Mouse (Mus musculus) lung, postnatal 4 days (tissue): ENCODE measurements around the gene Aknad1.
A peak's percentile ranks its signal among the peaks of the same experiment; 100 is the strongest.

ENCODE experiments used
- DNase-seq, 2 experiments: peaks; one replicate each; pipeline ENCODE4 v3.0.0; 2021

Gene Aknad1

GRCm38 (mm10) chr3:108739045-108739708 lies at the start of gene Aknad1:
Aknad1 (plus strand) TSS chr3:108739658.
- DNase-seq: no peak

- no peak for DNase-seq
Observed at GRCm38 (mm10) chr3:108689979-108690378, 49.5 kb upstream of the Aknad1 start.

DNA sequence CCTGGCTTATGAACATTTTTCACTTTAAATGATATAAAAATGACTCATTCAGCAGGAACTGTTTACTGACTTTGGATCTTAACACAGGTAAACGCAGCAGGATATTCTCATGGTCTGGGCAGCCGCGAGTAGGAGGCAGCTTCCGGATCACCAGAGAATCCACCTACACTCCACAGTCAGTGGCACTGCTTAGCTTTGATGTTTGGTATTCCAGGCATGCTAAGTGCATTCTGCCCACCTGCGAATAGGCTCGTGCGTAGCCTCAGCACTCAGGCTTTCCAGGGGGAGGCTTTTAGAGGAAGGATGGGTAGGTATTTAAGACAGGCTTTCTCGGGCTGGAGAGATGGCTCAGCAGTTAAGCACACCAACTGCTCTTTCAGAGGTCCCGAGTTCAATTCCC lies 45.1 kb upstream of the Aknad1 start:
- DNase-seq: peak in 1 of 2 experiments; percentile 63

- no peak for DNase-seq
Observed at GRCm38 (mm10) chr3:108698662-108699061, 40.8 kb upstream of the Aknad1 start.

DNA sequence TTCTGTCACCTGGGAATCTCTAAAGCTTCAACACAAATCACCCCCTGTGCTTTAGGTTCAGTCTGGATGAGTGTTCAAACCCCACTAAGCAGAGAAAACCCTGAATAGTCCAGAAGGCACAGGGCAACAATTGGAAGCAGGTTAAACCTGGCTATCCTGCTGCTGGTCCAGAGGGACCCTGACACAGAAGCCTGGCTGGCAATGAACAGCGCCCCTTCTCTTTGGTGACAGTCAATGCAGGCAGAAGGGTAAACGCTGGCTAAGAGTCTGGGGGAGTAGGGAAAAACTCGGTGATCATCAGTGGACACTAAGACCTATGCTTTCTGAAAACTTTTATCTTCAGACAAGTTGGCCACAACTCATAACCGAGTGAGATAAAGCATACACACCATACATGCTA lies 39.7 kb upstream of the Aknad1 start:
- DNase-seq: no peak

DNA sequence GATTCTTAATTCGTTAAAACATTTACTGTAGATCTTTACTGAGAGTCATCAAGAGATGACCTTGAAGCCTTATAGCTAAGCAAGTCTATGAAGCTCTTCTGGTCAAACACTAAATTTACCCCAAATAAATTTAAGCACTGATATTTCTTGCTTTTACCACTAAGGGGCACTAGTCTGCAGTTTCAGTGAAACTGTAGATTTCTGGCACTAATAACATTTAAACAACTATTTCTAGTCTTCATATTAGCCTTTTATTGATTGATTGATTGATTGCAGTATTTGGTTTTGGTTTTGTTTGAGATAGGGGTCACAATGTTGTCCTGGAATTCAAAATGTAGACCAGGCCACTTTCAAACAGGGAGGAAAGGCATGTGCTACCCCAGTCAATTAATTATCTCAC lies 38.2 kb upstream of the Aknad1 start:
- DNase-seq: no peak

DNA sequence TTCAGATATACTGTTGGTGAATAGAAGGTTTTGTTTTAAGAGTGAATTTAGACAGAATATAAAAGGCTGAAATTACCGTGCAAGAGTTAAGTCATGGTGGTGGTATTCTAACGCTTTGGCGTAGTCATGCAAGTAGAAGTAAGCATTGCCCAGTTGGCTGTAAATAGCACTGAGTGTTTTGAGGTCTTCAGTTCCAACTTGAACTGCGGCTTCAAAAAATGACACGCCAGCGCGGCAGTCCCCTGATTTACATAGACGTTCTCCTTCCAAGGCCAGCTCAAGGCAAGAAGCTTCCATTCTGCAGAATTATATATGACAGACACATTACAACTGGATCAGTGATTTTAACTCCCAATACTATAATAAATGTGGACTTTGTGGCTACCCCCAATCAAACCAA lies 36.7 kb upstream of the Aknad1 start:
- DNase-seq: no peak

- DNase-seq: no peak
Observed at GRCm38 (mm10) chr3:108711296-108711695, 28.2 kb upstream of the Aknad1 start.

DNA sequence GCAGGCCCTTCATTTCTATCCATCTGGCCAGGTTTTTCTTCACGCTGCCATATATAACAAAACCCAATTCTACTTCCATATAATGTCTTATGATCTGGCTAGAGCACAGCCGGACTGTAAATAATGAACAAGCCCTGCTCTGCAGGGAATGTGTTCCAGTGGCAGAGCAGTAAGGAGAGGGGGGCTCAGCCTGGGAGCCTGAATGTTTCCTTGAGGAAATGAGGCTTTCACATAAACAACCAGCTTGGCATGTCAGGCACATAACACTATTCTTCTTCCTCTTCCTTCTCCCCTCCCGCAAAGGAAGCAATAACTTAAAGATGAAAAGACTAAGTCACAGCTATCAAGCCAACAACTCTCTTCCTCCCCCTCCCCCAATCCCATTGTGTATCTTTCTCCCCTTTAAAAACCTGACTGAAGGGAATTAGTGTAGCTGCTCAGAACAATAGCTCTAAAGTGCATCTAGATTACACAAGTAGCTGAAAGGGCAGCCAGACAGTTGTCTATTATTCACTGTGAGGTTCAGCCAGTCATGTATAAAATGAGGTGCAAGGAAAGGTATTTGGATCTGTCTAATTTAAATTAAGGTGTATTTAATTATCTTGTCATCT lies 26.3 kb upstream of the Aknad1 start:
- DNase-seq: peak; percentile 11 to 33

DNA sequence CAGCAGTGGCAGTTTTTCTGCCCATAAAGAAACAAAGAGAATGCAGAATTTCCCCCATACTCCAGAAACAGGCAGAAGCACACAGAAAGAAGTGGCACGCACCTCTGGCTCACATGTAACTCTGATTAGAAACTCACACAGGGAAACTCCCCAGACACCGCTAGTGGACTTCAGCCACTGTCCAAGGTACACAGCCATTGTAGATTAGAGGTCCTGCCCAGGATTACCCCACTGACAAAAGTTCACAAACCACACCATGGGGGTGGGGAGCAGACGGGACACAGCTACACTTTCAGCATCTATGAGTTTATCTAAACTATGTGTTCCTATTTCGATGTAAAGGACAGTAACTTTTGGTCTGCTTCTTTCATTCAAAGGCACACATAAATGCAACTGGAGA lies 24.6 kb upstream of the Aknad1 start:
- DNase-seq: no peak

- no peak for DNase-seq
Observed at GRCm38 (mm10) chr3:108717896-108718502, 21.5 kb upstream of the Aknad1 start.

DNA sequence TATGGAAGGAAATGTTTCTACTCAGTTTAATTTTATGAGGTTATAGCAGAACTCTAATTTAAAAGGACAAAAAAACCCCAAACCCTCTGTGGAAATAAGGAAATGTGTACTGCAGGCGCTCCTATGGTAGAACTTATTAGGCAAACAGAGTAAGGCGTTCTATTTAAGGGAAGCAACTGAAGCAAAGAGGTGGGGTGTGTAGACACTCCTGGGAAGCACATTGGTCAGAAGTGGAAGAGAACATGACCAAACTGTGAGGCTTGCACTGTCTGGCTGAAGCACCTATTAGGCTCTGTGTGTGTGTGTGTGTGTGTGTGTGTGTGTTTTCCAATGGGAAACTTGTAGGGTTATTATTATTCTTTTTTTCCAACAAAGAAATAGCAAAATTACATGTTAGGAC lies 20.1 kb upstream of the Aknad1 start:
- no peak for DNase-seq

GRCm38 (mm10) chr3:108719761-108720160 lies 19.7 kb upstream of the Aknad1 start:
- no peak for DNase-seq

DNA sequence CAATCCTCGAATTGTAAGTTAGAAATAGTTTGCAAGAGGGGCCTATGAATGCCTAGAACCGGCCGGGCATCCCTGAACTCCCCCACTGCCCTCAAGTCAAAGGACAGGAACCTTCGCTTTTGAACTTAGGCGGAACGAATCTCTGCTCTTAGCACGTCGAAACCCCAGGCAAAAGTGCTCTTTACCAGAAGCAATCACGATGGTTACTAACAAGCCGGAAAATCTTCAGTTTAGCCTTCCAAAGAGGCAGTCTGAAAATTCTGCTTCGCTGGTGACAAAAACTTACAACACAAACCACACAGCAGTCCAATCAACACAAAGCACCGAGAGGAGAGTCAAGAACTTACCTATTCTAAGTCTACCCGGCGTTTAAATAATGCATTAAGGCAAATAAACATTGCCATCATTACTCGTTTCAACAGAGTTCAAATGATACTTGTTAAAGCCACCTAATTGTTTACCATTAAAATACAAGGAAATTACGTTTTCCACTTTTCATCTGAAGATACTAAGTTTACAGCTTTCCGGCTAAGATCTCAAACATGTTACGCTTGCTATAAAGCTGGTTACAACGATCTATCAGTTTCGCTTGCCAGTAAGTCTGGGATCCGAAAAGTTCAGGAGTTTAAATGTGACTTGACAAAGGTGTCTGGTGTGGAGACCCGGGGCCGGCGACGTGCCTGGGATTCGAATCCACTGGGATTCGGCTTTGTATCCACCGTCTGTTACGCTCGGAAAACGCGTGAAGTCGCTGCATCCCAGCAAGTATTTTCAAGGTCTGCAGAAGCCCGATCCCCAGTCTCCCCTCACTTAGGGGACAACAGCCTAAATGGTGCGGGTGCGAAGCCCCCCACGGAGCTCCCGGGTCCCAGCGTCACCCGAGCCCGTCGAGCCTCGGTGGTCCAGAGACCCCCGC lies 18.1 kb upstream of the Aknad1 start:
- peak; percentile 59 for DNase-seq

GRCm38 (mm10) chr3:108722036-108722872 lies 17.2 kb upstream of the Aknad1 start, which contains the start of gene Gpsm2:
Gpsm2 (minus strand) TSS chr3:108722309.
- DNase-seq: peak; percentile 97 to 98

DNA sequence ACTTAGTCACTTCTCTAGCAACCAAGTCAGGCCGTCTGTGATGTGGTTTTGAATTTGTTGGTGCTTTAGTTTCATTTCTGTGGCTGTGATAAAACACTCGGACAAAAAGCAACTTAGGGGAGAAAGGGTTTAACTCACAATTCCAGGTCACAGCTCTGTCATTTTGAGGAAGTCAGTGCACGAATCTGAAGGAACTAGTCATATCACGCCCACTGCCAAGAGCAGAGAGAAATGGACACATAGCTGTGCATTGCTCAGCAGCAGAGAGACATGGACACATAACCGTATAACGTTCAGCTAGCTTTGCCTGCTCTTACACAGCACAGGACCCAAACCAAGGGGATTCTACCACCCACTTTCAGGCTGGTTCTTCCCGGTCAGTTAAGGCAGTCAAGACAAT lies 13.0 kb upstream of the Aknad1 start:
- DNase-seq: no peak

GRCm38 (mm10) chr3:108727344-108727743 lies 12.1 kb upstream of the Aknad1 start:
- no peak for DNase-seq

DNA sequence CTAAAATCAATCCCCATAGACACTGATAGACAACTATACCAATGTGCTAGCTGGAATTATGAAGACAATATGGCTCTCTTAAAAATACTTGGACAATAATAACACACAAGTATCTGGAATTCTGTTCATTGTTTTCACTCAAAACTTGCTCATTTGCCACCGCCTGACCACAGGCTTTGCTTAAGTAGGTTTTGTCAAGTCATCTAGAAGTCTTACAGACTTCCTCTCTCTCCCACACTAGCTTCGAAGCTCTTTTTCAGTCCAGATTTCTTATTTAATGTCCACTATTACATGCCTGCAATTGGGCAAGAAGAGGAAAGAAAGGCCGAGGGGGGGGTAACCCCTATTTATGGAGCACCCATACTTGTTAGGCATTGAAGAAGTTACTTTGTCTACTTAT lies 11.7 kb upstream of the Aknad1 start:
- no peak for DNase-seq

GRCm38 (mm10) chr3:108730316-108730715 lies 9.1 kb upstream of the Aknad1 start:
- peak; percentile 30 to 36 for DNase-seq

DNA sequence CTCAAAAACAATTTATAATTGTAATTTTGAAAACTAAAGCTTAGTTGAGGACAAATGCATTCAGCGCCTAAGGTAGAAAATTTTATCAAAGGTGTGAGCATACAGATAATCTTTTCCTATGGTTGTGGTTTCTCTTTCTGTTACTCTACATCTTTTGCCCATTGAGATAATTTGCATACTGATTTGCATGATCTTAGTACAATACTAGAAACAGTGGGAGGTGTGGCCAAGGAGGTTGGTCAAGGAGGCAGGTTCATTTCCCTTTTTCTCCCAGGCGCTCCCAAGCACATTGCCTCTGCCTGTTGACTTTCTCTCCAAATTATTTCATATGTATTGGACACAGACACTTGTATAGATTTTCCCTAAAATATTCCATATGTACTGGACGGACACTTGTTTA lies 1.7 kb upstream of the Aknad1 start:
- DNase-seq: no peak

GRCm38 (mm10) chr3:108744060-108744459 lies 4.6 kb downstream of the Aknad1 start:
- no peak for DNase-seq

- no peak for DNase-seq
Observed at GRCm38 (mm10) chr3:108751061-108751460, 11.6 kb downstream of the Aknad1 start.
